Mouse (Mus musculus) thymus, postnatal 0 days (tissue): ENCODE results near the gene Gm47429. TPM values are rescaled to one million over a fixed set of nuclear protein-coding genes. Genes with fewer than 3 reads are reported as not detected.
A peak's percentile ranks its signal among the peaks of the same experiment; 100 is the strongest.
"Not testable (repeated sequence)": the region's sequence is repeated elsewhere in the genome, so short reads cannot be mapped to it uniquely, and the experiment has no call there.

Source experiments
- DNase-seq: peaks from one replicate; pipeline ENCODE4 v3.0.0-alpha.2; 2015; ENCODE audit warnings: low spot score
- polyA plus RNA-seq: library from polyadenylated mRNA; unstranded; fragments of >200 nt; fragmentation: Nextera tagmentation; extraction: Ambion mirVana; gene quantifications from 2 replicates; pipeline ENCODE4 v1.2.1, GENCODE M21; 2015

The Gm47429 gene
- polyA plus RNA-seq = not detected in 2 replicates

DNA sequence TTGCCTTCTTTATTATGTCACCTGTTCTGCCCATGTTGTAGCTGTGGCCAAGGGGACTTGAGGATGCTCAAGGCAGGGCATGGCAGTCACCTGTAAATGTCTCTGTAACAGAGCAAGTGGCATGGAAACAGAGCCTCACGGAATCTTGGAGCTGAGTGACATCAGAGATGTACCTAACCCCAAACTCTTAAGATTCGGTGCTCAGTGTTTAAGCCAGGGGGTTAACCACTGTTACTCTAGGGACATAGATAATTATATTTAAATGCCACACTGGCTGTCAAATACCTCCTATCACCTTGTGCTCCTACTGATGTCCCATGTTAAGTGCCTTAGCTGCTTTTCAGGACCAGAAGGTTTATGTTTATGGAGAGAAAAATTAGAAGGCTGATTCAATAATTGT, at the start of gene Gm47429:
Gene Gm47429, minus strand, starts transcription at position 101 of the 400 bp plus-strand sequence.
- DNase-seq = no peak

DNA sequence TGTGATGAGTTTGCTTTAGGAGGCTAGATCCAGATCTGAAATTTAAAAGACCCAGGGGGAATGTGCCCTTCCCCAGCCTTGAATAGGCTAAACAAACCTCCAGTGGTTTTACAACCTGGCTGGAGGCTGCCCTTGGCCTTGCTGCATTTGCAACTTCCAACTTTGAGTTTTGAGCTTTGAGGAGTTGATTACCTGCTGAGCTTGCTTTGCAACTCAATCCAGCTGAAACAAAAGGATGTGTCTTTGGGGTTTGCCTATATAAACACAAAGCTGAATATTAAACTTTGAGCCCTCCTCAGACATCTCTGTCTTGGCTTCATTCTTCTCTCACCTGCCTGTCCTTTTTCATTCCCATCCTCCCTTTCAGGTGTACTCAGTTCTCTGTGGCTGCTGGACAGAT, 44.8 kb upstream of the Gm47429 start:
- not testable (repeated sequence) for DNase-seq

DNA sequence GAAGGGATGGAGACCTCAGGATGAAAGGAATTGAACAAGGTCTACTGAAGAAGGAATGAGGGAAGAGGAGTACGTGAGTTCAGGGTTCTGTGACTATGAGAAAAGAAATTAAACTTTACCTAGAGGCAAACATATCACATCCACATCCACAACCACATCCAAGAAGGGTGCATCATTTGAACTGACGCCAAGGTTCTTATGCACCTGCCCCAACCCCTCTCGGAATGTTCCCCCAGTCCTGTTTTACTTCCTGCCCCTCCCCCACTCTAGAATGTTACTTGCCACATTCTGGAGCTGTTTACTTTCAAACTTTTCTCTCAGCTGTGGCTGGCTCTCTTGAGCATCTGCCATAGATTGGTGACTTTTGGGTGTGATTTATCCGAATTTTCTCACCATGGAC, 23.3 kb upstream of the Gm47429 start, which contains the start of gene Nutm2:
Gene Nutm2, plus strand, starts transcription at position 301 of the 400 bp plus-strand sequence.
- no peak for DNase-seq

DNA sequence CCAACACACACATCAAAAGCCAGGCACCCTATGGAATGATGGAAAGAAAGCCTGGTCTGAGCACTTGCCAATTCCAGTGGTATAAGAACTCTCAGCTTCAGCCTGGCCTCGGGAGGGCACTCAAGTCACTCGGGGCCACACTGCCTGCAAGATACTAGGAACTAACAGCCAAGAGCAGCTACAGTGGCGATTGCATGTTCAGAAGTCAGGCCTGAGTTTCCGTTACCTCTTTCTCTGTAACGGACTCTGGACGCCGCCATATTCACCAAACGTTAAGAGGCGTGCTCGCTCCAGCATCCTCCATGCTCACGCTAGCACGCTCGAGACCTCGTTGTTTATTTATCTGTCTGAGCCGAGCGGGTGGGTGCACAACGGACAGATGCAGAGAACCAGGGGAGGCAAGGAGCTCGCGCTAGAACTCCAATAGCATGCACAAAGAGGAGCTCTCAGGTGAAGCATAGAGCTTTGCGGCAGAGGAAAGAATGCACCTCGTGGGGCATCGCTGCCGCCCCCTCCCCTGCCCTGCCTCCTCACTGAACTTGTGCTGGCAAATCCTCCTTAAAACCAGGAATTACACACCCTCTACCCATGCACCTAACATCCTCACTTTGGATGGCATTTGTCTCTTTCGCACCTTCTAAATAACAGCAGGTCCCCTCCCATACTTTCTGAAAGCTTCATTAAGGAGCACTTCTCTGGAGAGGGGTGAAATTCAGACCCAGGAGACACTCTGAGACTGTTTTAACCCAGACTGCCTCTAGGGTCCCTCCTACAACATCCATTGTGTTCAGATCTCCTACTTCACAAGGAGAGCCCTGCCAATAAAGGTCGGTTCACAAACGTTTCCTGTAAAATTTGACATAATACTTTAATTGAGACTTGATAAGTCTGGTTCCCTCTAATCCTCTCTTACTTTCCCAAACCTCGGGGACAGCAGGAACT, 21.2 kb upstream of the Gm47429 start:
- DNase-seq = no peak

DNA sequence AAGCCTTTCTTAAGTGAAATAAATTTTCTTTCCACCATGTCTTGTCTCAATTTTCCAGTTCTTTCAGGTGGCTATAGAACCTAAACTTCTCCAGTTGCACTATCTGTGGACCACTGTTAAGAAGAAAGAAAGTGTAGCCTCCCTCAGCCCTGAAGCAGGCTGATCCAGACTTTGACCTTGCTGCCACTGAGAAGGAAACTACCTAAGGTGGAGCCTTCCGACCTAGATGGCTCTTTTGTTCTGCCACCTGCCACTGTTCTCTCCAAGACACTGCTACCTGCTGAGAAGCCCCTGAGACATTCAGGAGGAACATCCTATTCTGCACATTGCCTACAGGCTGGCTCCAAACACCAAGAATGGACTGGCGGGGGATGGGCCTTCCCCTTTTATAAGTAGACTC, 16.7 kb upstream of the Gm47429 start:
- not testable (repeated sequence) for DNase-seq

DNA sequence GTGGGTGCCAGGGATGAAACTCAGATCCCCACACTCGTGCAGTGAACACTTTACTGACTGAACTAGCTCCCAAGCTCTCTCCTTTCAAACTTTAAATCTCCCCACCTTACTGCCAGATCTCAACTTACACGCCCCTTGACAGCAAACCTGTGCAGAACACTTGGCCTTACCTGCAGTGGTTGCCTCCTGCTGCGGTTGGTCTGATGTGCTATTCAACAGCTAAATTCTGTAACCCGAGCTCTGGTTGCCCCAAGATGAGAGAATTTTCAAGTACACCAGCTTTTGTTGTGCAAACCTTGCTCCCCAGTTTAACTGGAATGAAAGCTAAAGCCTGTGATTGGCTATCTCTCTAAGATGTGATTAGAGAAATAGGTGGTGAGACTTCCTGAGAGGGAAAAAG, 9.7 kb upstream of the Gm47429 start:
- DNase-seq = no peak

DNA sequence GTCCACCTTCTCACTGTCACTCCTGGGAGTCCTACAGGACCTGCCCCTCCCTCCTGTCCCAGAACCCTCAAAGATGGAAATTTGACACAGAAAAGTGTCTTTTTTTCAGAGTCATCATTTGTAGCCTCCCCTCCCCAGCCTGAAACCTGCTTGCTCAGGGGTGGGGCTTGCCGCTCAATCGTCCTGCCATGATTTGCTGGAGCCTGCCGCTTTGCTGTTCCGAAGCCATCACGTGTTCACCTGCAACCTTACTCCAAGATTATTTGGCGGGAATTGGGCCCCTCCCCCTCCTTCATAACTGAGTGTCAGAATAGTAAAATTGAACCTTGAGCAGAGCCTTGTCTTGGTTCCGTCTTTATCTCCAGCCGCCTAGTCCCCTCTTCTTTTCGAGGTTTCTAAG, 8.6 kb upstream of the Gm47429 start:
- not testable (repeated sequence) for DNase-seq

DNA sequence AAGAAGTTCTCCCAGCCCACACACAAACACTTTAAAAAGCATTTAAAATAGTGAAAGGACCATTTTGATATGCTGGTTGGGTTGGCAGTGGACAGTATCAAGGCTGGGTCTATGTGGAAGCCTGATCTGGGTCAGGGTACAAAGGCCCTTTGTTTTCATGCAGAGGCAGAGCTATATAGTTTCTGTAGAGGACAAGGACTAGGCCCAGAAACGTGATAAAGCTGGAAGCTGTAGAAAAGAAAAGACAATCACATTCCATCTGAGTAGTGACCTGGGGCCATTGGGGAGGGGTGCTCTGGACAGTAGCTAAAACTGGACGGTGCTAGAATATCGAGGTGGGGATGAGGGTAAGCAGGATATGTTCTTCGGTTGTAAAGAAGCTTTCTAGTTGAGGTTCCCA, 1.5 kb upstream of the Gm47429 start:
- no peak for DNase-seq

DNA sequence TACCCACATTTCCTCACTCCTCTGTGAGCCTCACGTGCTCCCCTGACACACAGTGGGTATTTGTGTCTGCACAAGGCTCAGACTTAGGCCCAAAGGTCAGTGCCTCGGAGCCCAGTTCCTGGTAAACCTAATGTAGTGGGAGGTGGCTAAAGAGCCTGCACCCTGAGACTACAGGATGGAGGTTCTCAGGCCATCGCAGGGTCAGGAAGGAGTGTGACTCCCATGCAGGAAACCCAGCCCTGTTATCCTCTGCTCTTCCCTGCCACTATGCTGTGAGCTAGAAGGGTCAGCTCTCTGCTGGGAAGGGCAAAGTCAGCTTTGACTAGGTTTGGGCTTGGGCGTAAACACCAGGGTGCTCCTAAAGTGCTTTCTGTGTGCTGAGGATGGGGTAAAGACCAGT, 17.0 kb downstream of the Gm47429 start:
- no peak for DNase-seq

DNA sequence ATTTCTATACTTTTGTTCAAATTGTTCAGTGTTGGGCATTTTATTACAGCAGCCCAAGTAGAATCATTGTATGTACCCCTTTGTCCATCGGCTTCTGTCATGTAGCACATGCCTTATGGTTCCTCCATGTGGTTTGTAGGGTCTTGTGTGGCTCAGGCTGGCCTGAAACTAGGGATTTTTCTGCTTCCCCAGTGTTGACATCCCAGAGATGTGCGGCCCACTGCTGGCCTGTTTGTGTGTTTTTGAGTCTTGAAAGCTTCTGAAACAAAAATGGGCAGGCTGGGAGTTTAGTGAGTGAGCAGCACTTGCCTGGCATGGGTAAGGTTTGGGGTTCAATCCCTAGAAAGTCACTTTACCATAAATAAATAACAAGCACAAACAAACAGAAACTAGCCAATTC, 19.2 kb downstream of the Gm47429 start:
- DNase-seq = no peak

DNA sequence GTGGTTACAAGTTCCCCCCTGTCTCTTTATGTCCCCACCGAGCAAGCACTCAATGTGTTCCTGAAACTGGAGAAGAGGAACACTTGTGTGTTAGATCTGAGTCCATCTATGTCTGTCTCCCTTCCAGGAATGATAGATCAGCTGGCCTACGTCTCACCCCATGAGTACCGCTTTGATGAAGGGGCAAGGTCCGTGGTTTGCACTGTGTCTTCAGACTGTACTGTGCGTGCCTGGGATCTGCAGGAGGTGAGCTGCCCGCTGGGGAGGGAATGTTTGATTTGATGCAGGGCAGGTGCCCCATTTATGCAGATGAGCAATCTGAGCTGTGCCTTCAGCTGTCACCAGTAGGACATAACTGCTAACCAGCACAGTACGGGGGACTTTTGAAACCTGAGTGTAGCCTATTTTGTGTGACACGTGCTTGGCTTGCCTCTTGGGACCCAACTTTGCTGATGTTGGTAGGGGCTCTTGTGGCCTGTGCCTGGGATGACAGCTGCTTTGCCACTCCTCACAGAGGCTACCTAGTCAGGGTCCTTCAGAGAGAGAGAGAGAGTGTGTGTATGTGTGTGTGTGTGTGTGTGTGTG, 20.0 kb downstream of the Gm47429 start:
- no peak for DNase-seq

DNA sequence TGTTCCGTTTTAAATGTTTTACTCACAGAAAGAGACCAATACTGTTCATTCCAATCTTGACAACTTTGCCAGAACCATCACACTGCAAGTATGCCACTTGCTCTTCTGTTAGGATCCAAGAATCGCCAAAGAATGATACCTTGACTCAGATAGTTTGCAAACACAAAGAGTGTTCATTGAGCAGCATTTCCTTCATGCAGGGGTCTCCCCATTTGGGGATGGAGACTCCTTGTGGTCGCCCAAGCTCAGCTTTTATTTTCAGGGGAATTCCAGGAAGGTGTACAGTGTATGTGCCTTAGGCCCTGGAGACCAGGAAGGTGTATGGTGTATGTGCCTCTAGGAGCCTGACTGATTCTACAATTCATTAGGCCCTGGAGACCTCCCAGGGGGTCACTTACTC, 25.3 kb downstream of the Gm47429 start:
- DNase-seq = no peak

DNA sequence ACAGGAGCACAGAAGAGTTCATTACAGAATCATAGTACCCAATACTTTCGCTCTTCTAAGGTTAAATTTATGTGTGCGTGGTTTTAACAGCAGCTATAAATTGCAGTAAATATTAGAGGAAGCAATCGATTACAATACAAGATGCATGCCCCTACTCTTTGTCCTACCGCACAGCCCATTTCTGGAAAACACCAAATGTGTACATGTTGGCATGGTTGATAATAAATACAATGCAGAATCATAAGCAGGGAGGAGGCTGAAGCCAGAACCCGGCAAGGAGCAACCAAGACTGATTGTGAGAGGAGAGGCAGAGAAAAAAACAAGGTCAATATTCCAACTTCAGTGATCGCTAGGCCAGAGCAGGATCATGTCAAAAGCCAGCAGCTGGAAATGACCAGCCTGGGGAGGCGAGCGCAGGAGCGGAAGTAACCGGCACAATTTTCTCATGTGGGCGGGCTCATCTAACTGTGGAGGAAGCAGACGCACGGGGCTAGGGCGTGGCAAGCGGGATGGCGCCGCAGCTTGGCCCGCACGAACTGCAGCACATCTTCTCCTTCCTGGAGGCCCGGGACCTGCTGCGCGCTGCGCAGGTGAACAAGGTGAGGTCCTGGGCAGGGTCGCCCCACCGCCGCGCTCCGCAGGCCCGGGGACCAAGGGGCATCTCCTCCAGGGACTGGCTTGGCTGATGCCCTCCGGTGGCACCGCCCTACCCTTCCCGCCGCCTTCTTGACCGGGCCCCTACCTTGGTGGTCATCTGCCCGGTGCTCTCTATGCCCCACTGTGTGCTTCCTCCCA, 26.1 kb downstream of the Gm47429 start, which contains the start of gene Fbxw17:
Gene Fbxw17, plus strand, starts transcription at position 476 of the 795 bp plus-strand sequence.
- DNase-seq = peak; percentile 70

Other genes starting within 250 kb of the Gm47429 start
- not detected in 2 replicates for gene Gm906, start 193.6 kb downstream of the Gm47429 start, polyA plus RNA-seq
- 19.2 and 19.5 TPM in 2 replicates for gene Fbxw17, start 26.0 kb downstream of the Gm47429 start, polyA plus RNA-seq
- not detected in 2 replicates for gene Nutm2, start 23.4 kb upstream of the Gm47429 start, polyA plus RNA-seq
- not detected in 2 replicates for gene Gm904, start 199.3 kb upstream of the Gm47429 start, polyA plus RNA-seq